Mouse (Mus musculus) intestine, embryonic 16.5 days (tissue): Measurements from ENCODE around the gene Trdmt1. TPM values are rescaled to one million over a fixed set of nuclear protein-coding genes. Genes with fewer than 3 reads are reported as not detected.

Experiments used
- ATAC-seq: fragments of 200-750 bp; cut with Nextera tagmentation; 2 replicates; pipeline ENCODE4 v1.8.0; 2017; ENCODE audit warnings: moderate TSS enrichment, moderate library complexity
- H3K27ac ChIP-seq: fragments of 300-500 bp; sonication (generic); 2 replicates; pipeline ENCODE4 v1.5.1; 2014; ENCODE audit warnings: mild to moderate bottlenecking, low read length
- H3K27me3 ChIP-seq: fragments of 300-500 bp; sonication (generic); replicated peaks from 2 replicates; pipeline ENCODE4 v1.6.1; 2014; ENCODE audit warnings: low read length, control low read depth, mixed read lengths; ENCODE audit not compliant: control insufficient read depth, insufficient read depth
- H3K36me3 ChIP-seq: fragments of 300-500 bp; sonication (generic); 2 replicates; pipeline ENCODE4 v1.6.1; 2014; ENCODE audit warnings: low read length, control low read depth; ENCODE audit not compliant: control insufficient read depth, insufficient read depth
- H3K4me1 ChIP-seq: fragments of 300-500 bp; sonication (generic); 2 replicates; pipeline ENCODE4 v1.6.1; 2014; ENCODE audit warnings: low read length, control low read depth, mixed read lengths; ENCODE audit not compliant: control insufficient read depth, insufficient read depth
- H3K4me2 ChIP-seq: fragments of 300-500 bp; sonication (generic); 2 replicates; pipeline ENCODE4 v1.6.1; 2014; ENCODE audit warnings: low read depth, low read length, control low read depth
- H3K4me3 ChIP-seq: fragments of 300-500 bp; sonication (generic); 2 replicates; pipeline ENCODE4 v1.5.1; 2014; ENCODE audit warnings: mild to moderate bottlenecking, low read length
- H3K9ac ChIP-seq: fragments of 300-500 bp; sonication (generic); 2 replicates; pipeline ENCODE4 v1.6.1; 2014; ENCODE audit warnings: low read depth, low read length
- H3K9me3 ChIP-seq: fragments of 300-500 bp; sonication (generic); 2 replicates; pipeline ENCODE4 v1.6.1; 2016; ENCODE audit warnings: low read length, control low read depth; ENCODE audit not compliant: control insufficient read depth
- WGBS: fragments of 180-500 bp; shearing (Covaris S2); extraction: QIAGEN DNeasy Blood & Tissue Kit; methylation state at CpG from one replicate; pipeline ENCODE4 v1.1.7; 2014; 5-methylcytosine and 5-hydroxymethylcytosine counted together
- polyA plus RNA-seq: library from polyadenylated mRNA; unstranded; fragments of >200 nt; fragmentation: Nextera tagmentation; extraction: Ambion mirVana; gene quantifications from 2 replicates; pipeline ENCODE4 v1.2.1, GENCODE M21; 2015

Trdmt1 gene
- polyA plus RNA-seq, 1 experiment from 2014 or later: 6.8 TPM

DNA sequence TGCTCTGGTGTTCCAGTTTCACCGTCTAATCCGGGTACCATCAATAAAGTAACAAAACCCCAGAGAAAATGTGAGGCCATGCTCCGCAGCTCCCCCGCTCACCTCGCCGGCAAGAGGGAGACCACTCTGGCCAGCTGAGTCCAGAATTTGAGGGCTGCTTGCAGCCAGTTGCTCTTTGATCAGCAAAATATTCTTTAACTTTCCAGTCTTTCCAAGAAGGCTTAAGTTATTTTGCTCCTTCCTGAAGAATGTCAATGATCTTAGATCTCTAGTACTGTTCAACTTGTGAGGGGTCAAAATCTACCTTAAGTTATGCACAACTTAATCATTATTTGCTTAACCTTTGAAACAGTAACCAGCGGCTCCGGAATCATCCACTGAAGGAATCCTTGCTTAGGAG, 52.7 kb downstream of the Trdmt1 start, which contains the start of gene Cubn:
Gene Cubn (minus strand): TSS at position 80 of the 400 bp plus-strand sequence.
- 37% methylated on average over 8 of the region's 8 CpGs for WGBS
- H3K9ac ChIP-seq: peak within 1 kb of the TSS; percentile 51
- peak within 1 kb of the TSS; percentile 76 for H3K27ac ChIP-seq
- H3K4me2 ChIP-seq: peak within 1 kb of the TSS; percentile 40
- no peaks in the 10 kb centered on the region for H3K36me3 ChIP-seq
- ATAC-seq: peak; percentile 72
- H3K4me3 ChIP-seq: peak within 1 kb of the TSS; percentile 39
- H3K4me1 ChIP-seq: 0 out of 2 replicates have a peak, but pooled peaks cover 3% of the 10 kb centered on the region
- no peaks in the 10 kb centered on the region for H3K27me3 ChIP-seq
- H3K9me3 ChIP-seq: no peaks in the 10 kb centered on the region

DNA sequence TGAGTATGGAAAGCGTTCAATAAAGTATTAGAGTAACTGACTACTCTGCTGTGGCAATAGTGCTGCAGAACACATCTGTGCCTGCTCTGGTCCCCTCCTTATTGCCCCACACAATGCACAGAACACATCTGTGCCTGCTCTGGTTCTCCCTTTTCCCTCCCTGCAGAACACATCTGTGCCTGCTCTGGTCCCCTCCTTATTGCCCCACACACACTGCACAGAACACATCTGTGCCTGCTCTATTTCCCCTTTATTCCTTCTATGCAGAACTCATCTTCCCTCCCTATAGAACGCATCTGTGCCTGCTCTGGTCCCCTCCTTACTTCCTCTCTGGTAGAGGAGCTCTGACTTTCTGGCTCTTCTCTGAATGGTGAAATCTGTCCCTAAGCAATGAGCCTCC, 54.0 kb downstream of the Trdmt1 start:
- peak overlapping the region; percentile 39 for H3K4me3 ChIP-seq
- no peak overlapping the region for H3K27ac ChIP-seq
- H3K4me1 ChIP-seq: 0 out of 2 replicates have a peak, but pooled peaks cover 3% of the 10 kb centered on the region
- peak overlapping the region; percentile 51 for H3K9ac ChIP-seq
- ATAC-seq: peak; percentile 5; the same call in 1 of the 2 replicates
- H3K36me3 ChIP-seq: no peaks in the 10 kb centered on the region
- WGBS: 76% methylated on average over 2 of the region's 2 CpGs
- no peaks in the 10 kb centered on the region for H3K27me3 ChIP-seq
- H3K4me2 ChIP-seq: peak overlapping the region; percentile 40
- no peaks in the 10 kb centered on the region for H3K9me3 ChIP-seq

GRCm38 (mm10) chr2:13486470-13486869, 58.0 kb downstream of the Trdmt1 start:
- WGBS: 70% methylated on average over 8 of the region's 8 CpGs
- Histone ChIP-seq H3K27ac (no peak overlapping the region), H3K9ac (no peak overlapping the region), H3K36me3 (no peaks in the 10 kb centered on the region), H3K27me3 (no peaks in the 10 kb centered on the region), H3K9me3 (no peaks in the 10 kb centered on the region), H3K4me2 (no peak overlapping the region), H3K4me1 (0 out of 2 replicates have a peak, but pooled peaks cover 3% of the 10 kb centered on the region), H3K4me3 (no peak overlapping the region)
- no peak for ATAC-seq

DNA sequence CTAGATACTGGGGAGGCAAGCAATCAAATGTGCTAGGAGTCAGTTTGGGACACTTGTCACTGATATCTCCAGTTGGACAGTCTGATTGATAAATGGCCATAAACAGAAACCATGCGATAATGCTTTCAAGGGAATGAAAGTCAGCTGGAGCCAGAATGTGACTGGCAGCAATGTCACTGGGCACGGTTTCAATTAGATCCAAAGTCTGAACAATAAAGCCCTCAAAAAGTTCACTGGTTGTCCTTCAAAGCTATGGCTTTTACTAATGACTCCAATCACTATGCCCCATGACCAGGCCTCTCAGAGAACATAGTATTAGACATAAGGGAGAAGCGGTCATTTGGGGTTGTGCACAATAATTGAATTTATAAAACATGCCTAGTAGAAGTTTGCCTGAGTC, 59.9 kb downstream of the Trdmt1 start:
- H3K27ac ChIP-seq: no peak overlapping the region
- H3K4me2 ChIP-seq: no peak overlapping the region
- 63% methylated on average over 3 of the region's 3 CpGs for WGBS
- no peaks in the 10 kb centered on the region for H3K9me3 ChIP-seq
- peak; percentile 73 for ATAC-seq
- no peak overlapping the region for H3K4me3 ChIP-seq
- no peaks in the 10 kb centered on the region for H3K27me3 ChIP-seq
- H3K9ac ChIP-seq: no peak overlapping the region
- H3K36me3 ChIP-seq: no peaks in the 10 kb centered on the region
- H3K4me1 ChIP-seq: 0 out of 2 replicates have a peak, but pooled peaks cover 6% of the 10 kb centered on the region

DNA sequence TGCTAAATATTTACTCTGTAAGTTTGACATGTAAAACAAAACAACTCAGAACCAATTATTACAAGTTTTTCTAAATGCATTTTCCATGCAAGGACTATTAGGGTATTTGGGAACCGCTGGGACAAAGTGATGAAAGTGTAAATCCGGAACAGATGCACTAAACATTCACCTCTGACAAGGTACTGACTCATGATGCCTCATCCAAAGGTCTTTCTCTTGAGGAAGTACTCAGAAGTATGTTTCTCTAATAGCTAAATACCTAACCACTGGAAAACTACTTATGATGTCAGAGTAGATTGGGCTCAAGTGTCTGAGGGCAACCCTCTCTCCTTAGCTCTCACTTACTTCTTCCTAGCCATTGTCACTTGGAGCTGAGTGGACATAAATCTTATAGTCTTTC, 63.7 kb downstream of the Trdmt1 start:
- Histone ChIP-seq H3K4me3 (no peak overlapping the region), H3K4me2 (no peak overlapping the region), H3K4me1 (0 out of 2 replicates have a peak, but pooled peaks cover 3% of the 10 kb centered on the region), H3K27me3 (no peaks in the 10 kb centered on the region), H3K9me3 (no peaks in the 10 kb centered on the region), H3K36me3 (no peaks in the 10 kb centered on the region), H3K27ac (no peak overlapping the region), H3K9ac (no peak overlapping the region)
- 86% methylated on average over 2 of the region's 2 CpGs for WGBS
- ATAC-seq: no peak

DNA sequence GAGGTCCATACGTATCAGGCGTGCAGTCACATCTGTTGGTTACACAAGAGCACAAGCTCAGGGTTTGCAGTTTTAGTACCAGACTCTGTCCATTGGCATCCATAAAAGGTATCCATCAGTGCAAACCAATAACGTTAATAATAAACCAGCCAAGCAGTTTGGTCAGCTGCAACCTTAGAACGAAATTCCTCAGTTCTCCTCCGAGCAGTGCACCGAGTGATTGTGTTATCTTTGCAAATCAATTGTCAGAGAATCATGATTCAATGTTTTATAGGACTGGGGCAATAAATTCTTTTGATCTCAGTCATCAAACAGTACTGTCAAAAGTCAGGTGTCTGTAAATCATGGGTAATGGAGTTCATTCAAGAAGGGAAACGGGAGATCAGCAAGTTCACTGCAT, 65.3 kb downstream of the Trdmt1 start:
- Histone ChIP-seq H3K4me3 (no peak overlapping the region), H3K9ac (no peak overlapping the region), H3K27ac (peak overlapping the region; percentile 21), H3K4me1 (0 out of 2 replicates have a peak, but pooled peaks cover 3% of the 10 kb centered on the region), H3K27me3 (no peaks in the 10 kb centered on the region), H3K36me3 (no peaks in the 10 kb centered on the region), H3K9me3 (no peaks in the 10 kb centered on the region), H3K4me2 (no peak overlapping the region)
- ATAC-seq: peak; percentile 92
- WGBS: 53% methylated on average over 7 of the region's 7 CpGs

GRCm38 (mm10) chr2:13470108-13470507, 74.4 kb downstream of the Trdmt1 start:
- 66% methylated on average over 3 of the region's 3 CpGs for WGBS
- Histone ChIP-seq H3K27me3 (no peaks in the 10 kb centered on the region), H3K4me2 (no peak overlapping the region), H3K9ac (no peak overlapping the region), H3K36me3 (no peaks in the 10 kb centered on the region), H3K4me3 (no peak overlapping the region), H3K4me1 (no peaks in the 10 kb centered on the region), H3K9me3 (no peaks in the 10 kb centered on the region), H3K27ac (no peak overlapping the region)
- ATAC-seq: peak; percentile 99

DNA sequence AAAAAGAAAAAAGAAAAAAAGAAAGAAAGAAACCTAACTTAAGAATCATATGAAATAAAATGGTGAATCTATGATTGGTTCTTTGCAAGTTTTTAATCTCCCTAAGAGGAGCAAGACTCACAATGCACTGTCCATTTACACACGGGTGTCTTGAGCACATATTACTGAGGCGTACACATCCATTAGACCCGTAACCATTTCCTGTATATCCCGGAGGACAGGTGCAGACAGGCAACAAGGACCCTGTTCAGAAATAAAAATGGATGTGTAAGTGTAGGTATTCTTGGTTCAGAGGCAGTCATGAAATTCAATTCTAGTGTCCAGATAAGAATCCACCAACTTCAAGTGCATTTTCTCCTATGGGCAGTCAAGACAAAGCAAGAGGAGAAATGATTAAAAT, 74.8 kb downstream of the Trdmt1 start:
- WGBS: 81% methylated on average over 4 of the region's 4 CpGs
- peak; percentile 62 for ATAC-seq
- H3K27ac ChIP-seq: no peak overlapping the region
- no peaks in the 10 kb centered on the region for H3K27me3 ChIP-seq
- no peaks in the 10 kb centered on the region for H3K36me3 ChIP-seq
- H3K4me1 ChIP-seq: no peaks in the 10 kb centered on the region
- H3K9ac ChIP-seq: no peak overlapping the region
- H3K4me2 ChIP-seq: no peak overlapping the region
- H3K9me3 ChIP-seq: no peaks in the 10 kb centered on the region
- no peak overlapping the region for H3K4me3 ChIP-seq

DNA sequence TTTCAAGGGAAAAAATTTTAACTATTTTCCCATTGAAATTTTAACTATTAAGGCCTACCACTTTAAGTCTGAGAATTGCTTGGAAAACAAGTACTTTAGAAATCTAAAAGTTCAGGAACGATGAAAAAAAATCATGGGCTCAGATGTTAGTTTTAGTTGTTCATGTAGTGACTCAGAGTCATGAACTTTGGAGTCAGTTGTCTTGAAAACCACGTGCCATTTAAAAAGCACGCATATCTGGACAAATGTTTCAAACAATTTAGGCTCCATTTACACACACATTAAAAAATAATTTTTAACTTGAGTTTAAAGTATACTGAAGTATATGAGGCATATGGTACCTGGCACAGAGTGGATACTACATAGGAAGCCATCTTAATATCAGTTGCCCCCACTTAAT, 77.8 kb downstream of the Trdmt1 start:
- H3K27ac ChIP-seq: no peak overlapping the region
- no peaks in the 10 kb centered on the region for H3K36me3 ChIP-seq
- no peak for ATAC-seq
- no peak overlapping the region for H3K9ac ChIP-seq
- no peaks in the 10 kb centered on the region for H3K27me3 ChIP-seq
- no peaks in the 10 kb centered on the region for H3K4me1 ChIP-seq
- WGBS: 89% methylated on average over 3 of the region's 3 CpGs
- no peak overlapping the region for H3K4me2 ChIP-seq
- no peak overlapping the region for H3K4me3 ChIP-seq
- no peaks in the 10 kb centered on the region for H3K9me3 ChIP-seq
